Mouse (Mus musculus): ENCODE results near the gene F11r.
A peak's percentile ranks its signal among the peaks of the same experiment; 100 is the strongest.

The F11r gene

DNA sequence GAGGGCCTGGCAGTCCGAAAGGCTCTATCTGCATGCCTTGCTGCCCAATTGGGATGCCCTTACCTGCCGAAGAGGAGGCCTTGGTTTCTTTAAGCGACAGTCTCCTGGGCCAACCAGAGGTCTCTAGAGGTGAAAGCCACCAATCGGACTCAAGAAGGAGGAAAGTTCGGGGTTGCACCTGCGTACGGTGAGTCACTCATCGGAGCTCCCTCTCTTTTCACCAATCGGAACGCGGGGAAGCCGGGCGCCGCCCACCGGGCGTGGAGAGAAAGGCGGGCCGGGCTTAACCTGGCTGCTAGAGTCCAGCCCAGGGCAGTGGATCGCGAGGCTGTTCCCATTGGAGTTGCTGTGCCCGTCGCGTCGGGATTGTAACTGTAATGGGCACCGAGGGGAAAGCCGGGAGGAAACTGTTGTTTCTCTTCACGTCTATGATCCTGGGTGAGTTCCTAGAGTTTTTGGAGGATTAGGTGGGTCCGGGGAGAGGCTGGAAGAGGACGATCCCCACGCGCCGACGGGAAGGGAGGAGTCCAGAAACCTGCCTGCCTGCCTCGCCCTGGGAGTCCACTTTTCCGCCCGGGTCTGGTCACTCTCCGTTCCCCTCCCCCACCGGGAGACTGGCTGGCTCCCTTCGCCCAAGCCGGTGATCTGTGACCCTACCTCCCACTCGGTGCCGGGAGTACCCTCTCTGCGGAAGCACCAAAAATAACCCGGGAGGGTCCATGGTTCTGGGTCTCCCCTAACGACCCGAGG lies at the start of gene F11r:
Gene F11r, plus strand, starts transcription at position 272 of the 750 bp plus-strand sequence.
- peak; percentile 93 to 95 for DNase-seq

DNA sequence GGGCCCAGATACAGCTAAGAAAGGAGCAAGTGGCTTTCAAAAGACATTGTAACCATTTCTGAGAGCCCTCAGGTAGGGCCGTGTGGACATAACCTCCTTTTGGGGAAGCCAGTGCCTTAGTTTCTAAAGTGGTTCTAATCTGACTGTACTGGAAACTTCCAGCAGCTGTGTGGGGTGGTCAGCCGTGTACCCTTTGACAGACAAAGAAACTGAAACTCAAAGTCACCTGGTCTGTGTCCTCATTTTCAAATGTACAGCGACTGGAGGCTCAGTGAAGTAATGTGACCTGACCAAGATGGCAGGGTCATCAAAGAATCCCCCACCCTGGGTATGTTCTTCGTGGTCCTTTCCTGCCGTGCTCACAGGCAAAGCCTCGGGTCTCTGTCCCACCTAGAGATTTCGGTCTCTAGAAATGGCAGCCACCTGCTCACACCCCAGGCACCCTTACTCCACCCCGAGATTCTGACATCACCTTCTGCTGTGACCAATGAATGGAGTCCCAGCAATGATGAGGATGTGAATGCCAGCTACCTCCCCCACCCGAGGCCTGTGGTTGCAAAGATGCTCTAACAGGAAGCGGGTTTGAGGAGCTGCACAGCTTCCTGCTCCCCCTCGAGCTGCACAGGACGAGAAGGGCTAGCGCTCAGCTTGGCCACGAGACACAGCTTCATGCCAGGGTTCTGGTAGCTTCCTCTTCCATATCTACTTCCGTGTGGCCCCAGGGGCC lies 48.8 kb upstream of the F11r start, which contains the start of gene Arhgap30:
Gene Arhgap30, plus strand, starts transcription at position 579 of the 727 bp plus-strand sequence.
- peak; percentile 79 to 84 for DNase-seq

- DNase-seq, result peak; percentile 67 to 70
Measured at GRCm38 (mm10) chr1:171390101-171390500, 47.2 kb upstream of the F11r start.

GRCm38 (mm10) chr1:171401821-171402220 lies 35.5 kb upstream of the F11r start:
- DNase-seq, result no peak

DNA sequence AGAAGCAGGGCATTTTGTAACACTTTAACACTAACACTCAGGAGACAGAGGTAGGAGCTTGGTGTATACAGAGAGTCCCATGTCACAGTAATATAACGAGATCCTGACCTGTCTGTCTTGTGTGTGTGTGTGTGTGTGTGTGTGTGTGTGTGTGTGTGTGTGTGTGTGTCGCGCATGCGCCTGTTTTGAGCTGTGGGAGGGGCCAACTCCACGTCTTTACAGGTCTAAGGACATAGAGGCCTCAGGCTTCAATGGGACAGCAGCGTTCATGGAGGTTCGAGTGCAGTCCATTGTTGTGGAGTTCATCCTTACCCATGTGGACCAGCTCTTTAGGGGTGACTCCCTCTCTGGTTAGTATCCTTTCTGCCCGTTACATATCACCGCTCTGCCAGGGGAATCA lies 34.3 kb upstream of the F11r start:
- no peak for DNase-seq

- DNase-seq, result no peak
Measured at GRCm38 (mm10) chr1:171407263-171407662, 30.1 kb upstream of the F11r start.

DNA sequence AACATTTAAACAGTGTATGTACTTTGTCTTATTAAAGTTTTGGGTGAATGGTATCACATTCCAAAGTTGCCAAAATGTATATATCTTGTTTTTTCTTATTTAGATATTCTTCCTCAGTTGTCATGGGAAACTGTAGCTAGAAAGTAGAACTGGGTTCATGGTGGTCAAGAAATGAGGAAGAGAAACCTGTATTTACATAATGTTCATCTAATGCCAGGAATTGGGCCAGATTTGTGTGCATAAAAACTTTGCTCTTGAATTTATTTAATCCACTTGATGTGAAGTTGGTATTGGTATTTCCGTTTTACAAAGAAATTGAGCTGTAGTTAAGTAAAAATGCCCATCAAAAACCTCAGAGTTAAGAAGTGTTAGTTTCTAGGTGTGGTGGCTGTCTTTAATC lies 27.1 kb upstream of the F11r start:
- DNase-seq, result no peak

DNA sequence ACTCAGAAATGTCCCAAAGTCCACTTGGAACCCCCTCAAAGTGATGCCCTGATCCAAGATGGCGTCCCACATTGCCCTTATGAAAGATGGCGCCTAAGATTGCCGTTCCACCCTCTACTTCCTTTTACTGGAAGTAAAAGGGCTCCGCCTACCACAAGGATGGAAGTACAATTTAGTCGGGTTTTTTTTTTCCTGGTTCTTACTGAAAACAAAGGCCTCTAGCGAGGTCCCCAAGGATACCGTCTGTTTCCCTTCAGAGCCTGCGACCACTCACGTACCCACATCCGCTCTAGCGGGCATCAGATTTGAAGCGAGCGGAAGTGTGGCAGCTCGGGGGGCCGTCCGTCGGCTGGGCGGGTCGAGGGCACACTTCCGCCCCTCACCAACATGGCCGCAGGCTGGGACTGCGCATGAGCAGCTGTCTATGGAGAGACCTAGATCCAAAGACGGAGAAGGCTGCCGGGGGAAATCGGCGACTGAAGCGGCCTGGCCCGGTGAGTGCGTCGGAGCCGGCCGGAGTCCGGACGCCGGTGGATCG lies 26.3 kb upstream of the F11r start, which contains the start of gene Usf1:
Gene Usf1, plus strand, starts transcription at position 367 of the 538 bp plus-strand sequence.
- peak; percentile 96 to 97 for DNase-seq

DNA sequence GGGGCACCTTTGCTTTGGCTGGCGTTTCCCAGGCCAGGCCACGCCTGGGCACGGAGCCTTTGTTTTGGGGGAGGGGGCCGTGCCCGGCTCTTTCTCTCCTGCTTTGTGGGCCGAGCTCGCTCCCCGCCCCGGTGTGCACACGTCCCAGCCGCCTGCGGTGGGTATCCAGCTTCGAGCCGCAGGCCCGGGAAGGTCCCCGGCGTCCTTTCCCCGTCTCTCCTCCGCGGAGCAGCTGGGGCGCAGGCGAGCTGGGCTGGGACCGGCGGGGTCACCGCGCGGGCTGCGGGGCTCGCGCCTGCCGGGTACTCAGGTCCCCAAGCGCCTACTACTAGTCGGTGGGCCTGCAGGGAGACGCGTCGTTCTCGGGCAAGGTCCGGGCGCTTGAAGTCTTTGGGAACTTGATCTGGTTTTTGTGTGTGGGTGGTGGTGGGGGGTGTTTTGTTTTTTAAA lies 25.8 kb upstream of the F11r start:
- no peak for DNase-seq

DNA sequence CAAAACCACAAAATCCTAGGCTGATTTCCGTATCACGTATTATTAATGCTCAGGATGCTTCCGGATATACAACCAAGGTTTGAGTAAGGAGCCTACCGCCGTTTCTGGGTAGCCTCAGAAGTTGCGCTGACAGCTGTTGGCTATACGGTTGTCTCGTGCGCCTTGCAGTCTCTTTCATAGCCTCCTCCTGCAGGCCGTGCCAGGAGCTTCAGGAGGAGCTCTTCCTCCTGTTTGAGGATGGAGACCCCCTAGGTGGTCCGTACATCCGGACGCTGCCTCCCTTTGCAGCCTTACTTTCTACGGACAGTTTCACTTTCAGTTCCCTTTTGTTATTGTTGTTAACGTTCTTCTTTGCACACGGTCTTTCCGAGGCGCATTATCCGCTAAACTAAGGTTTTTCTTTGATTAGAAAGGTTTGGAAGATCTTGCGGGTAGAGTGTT lies 25.3 kb upstream of the F11r start:
- DNase-seq, result peak; percentile 54 to 55

- no peak for DNase-seq
Measured at GRCm38 (mm10) chr1:171412446-171412845, 24.9 kb upstream of the F11r start.

DNA sequence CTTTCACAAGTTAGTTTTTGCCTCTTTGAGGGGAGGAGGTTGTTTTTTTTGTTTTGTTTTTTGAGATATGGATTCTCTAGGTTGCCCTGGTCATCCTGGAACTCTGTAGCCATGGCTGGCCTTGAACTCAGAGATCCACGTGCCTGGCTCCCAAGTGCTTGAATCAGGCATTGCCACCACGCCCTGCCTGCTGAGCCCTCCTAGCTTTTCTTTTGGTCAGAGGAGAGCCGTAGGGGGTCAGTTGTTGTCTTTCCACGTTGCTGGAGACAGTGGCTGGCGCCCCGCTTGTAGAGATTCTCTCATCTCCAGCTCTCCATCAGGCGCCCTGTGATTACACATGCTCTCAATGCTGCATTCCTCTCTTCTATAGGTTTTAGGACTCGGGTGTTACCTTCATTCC lies 23.7 kb upstream of the F11r start:
- no peak for DNase-seq

- no peak for DNase-seq
Measured at GRCm38 (mm10) chr1:171418660-171419059, 18.7 kb upstream of the F11r start, which contains the start of gene Tstd1. Tstd1 (plus strand) TSS chr1:171418872.

- no peak for DNase-seq
Measured at GRCm38 (mm10) chr1:171419291-171419882, 17.9 kb upstream of the F11r start.

GRCm38 (mm10) chr1:171419905-171420304 lies 17.4 kb upstream of the F11r start:
- DNase-seq, result no peak

DNA sequence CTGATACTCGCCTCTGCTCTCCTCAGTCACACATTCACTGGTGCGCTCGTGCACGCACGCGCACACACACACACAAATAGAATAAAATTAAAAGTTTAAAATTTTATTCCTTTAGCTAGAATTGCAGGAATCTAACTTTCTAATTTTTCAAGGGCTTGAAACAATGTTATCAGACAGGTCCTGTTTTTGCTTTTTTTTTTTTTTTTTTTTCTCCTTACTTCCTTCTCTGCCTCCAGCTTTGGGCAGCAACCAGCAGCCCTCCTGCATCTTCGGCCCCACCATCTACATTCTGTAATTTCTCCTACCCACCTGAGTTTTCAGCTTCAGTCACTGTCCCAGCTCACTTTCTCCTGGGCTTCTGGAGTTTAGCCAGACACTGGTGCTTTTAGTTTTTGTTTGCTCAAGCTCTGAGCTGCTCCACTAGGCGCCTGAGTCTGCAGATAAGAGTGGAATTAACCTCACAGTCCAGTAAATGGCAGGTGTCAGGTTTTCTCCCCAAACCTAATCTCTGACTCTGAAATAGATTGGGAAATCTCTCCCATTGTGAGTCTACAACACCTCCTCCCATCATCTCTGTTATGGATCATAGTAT lies 14.7 kb upstream of the F11r start:
- DNase-seq, result no peak

DNA sequence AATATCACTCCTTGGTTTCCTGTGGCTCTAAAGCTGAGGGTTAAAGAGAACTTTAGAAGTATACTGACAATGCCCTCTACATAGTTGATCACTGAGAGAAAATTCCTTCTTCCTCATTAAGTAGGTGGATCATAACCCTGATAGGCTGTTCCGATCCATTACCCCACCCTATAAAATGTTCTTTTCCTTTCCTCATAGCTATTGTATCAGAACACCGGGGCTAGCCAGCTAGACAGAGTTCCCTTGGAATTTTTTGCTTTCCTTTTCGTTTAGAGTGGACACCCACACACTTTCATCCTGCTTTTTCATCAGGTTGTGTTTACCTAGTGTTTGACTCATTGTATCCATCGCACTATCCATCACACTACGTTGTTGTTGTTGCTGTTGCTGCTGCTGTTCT lies 12.7 kb upstream of the F11r start:
- DNase-seq, result no peak

GRCm38 (mm10) chr1:171425126-171425525 lies 12.2 kb upstream of the F11r start:
- DNase-seq, result no peak

GRCm38 (mm10) chr1:171432158-171432557 lies 5.2 kb upstream of the F11r start:
- no peak for DNase-seq

DNA sequence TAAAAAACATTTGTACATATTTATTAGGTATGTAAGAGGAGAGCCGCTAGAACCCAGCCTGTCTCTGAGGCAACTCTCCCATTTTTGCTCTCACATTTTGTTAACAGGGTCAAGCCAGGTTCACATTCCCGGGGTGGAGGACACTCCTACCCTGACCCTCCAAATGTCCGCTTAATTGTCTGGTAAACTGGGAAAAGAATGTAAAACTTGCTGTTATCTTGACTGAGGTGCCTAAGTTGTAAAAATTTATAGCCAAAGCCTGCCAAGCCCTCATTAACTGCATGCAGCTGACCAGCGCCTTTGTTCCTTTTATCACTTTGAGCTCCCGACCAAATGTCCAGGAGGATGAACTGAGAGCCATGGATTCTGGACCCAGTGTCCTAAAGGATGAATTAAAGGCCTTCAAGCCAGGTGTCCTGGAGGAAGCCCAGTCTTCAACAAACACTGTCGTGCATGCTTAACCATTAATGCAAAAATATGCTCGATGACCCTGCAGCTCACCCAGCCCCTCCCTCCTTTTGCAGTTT lies 2.0 kb upstream of the F11r start:
- no peak for DNase-seq

GRCm38 (mm10) chr1:171435974-171436373 lies 1.4 kb upstream of the F11r start:
- DNase-seq, result no peak

- no peak for DNase-seq
Measured at GRCm38 (mm10) chr1:171438014-171438670, 807 bp downstream of the F11r start.
